27 mouse cellular contexts compared by ENCODE assay signal in genomic region chr2:77472254-77472837, GRCm38 (mm10).
DNase-seq lines count a peak whose midpoint lies in the region; ATAC-seq lines count a peak whose summit lies in the region.
"Had no signal": no experiment of that assay in that cellular context is flagged by ENCODE, and none has a peak within 500 bp of the region (broad histone marks: within the 10 kb centered on the region; RNA-seq: fewer than 3 reads in every experiment).

No protein-coding gene starts in this region.

- 0 out of 2 replicates have a peak, but pooled peaks cover 2% of the 10 kb centered on the region for H3K4me1 ChIP-seq in hindbrain, embryonic 16.5 days (ENCODE audit: control insufficient read depth, insufficient read depth, low read depth, low read length)
- H3K4me1 ChIP-seq in hindbrain, embryonic 13.5 days (replicated peaks): peaks cover 6% of the 10 kb centered on the region; the same call in 1 of the 2 replicates
- H3K4me1 ChIP-seq in neural tube, embryonic 12.5 days: 0 out of 2 replicates have a peak, but pooled peaks cover 4% of the 10 kb centered on the region
- H3K4me1 ChIP-seq in neural tube, embryonic 13.5 days (replicated peaks): peaks cover 11% of the 10 kb centered on the region
- H3K4me1 ChIP-seq: embryonic facial prominence, embryonic 12.5 days; embryonic facial prominence, embryonic 15.5 days; forebrain, embryonic 12.5 days; forebrain, embryonic 15.5 days; heart, embryonic 10.5 days; heart, embryonic 13.5 days; hindbrain, embryonic 12.5 days had no signal

- no peaks in the 10 kb centered on the region for H3K27me3 ChIP-seq in hindbrain, embryonic 16.5 days (replicated peaks; ENCODE audit: control insufficient read depth, insufficient read depth, low read length)
- H3K27me3 ChIP-seq in hindbrain, embryonic 13.5 days: no peaks in the 10 kb centered on the region
- H3K27me3 ChIP-seq in neural tube, embryonic 12.5 days (replicated peaks): no peaks in the 10 kb centered on the region
- no peaks in the 10 kb centered on the region for H3K27me3 ChIP-seq in neural tube, embryonic 13.5 days
- H3K27me3 ChIP-seq: embryonic facial prominence, embryonic 12.5 days; embryonic facial prominence, embryonic 15.5 days; forebrain, embryonic 12.5 days; forebrain, embryonic 15.5 days; heart, embryonic 13.5 days; hindbrain, embryonic 12.5 days had no signal

- no peaks in the 10 kb centered on the region for H3K36me3 ChIP-seq in hindbrain, embryonic 16.5 days (ENCODE audit: control insufficient read depth, insufficient read depth, low read length)
- no peaks in the 10 kb centered on the region for H3K36me3 ChIP-seq in hindbrain, embryonic 13.5 days
- H3K36me3 ChIP-seq in neural tube, embryonic 12.5 days: no peaks in the 10 kb centered on the region
- H3K36me3 ChIP-seq in neural tube, embryonic 13.5 days: no peaks in the 10 kb centered on the region; the same call in 1 of the 2 replicates
- H3K36me3 ChIP-seq: embryonic facial prominence, embryonic 12.5 days; embryonic facial prominence, embryonic 15.5 days; forebrain, embryonic 12.5 days; forebrain, embryonic 15.5 days; heart, embryonic 10.5 days; hindbrain, embryonic 12.5 days had no signal

- no peak overlapping the region for H3K9ac ChIP-seq in hindbrain, embryonic 16.5 days (ENCODE audit: low read depth, low read length)
- no peak overlapping the region for H3K9ac ChIP-seq in hindbrain, embryonic 13.5 days
- H3K9ac ChIP-seq in neural tube, embryonic 12.5 days: no peak overlapping the region
- H3K9ac ChIP-seq in neural tube, embryonic 13.5 days: no peak overlapping the region
- H3K9ac ChIP-seq: embryonic facial prominence, embryonic 12.5 days; embryonic facial prominence, embryonic 15.5 days; forebrain, embryonic 12.5 days; forebrain, embryonic 15.5 days; heart, embryonic 13.5 days; hindbrain, embryonic 12.5 days had no signal

- H3K4me3 ChIP-seq in hindbrain, embryonic 16.5 days (ENCODE audit: low read length): no peak overlapping the region
- no peak overlapping the region for H3K4me3 ChIP-seq in hindbrain, embryonic 13.5 days
- no peak overlapping the region for H3K4me3 ChIP-seq in neural tube, embryonic 12.5 days
- no peak overlapping the region for H3K4me3 ChIP-seq in neural tube, embryonic 13.5 days
- H3K4me3 ChIP-seq: embryonic facial prominence, embryonic 12.5 days; embryonic facial prominence, embryonic 15.5 days; erythroblast, embryonic 14.5 days; forebrain, embryonic 12.5 days; forebrain, embryonic 15.5 days; heart, adult 2 months; heart, embryonic 10.5 days; heart, embryonic 13.5 days; hindbrain, embryonic 12.5 days had no signal

- H3K27ac ChIP-seq in hindbrain, embryonic 16.5 days (ENCODE audit: low read depth, low read length): no peak overlapping the region
- no peak overlapping the region for H3K27ac ChIP-seq in hindbrain, embryonic 13.5 days
- no peak overlapping the region for H3K27ac ChIP-seq in neural tube, embryonic 12.5 days
- 0 out of 2 replicates have a peak overlapping the region, but pooled peaks have one; percentile 35 for H3K27ac ChIP-seq in neural tube, embryonic 13.5 days (replicated peaks)
- H3K27ac ChIP-seq: embryonic facial prominence, embryonic 12.5 days; embryonic facial prominence, embryonic 15.5 days; forebrain, embryonic 12.5 days; forebrain, embryonic 15.5 days; heart, adult 2 months; heart, embryonic 10.5 days; heart, embryonic 13.5 days; hindbrain, embryonic 12.5 days had no signal

- 50% methylated on average over 11 of the region's 11 CpGs for WGBS in hindbrain, embryonic 16.5 days
- 52% methylated on average over 11 of the region's 11 CpGs for WGBS in hindbrain, embryonic 13.5 days
- WGBS in neural tube, embryonic 12.5 days: 45% methylated on average over 11 of the region's 11 CpGs
- WGBS in neural tube, embryonic 13.5 days: 42% methylated on average over 11 of the region's 11 CpGs

- ATAC-seq in hindbrain, embryonic 16.5 days: 0 out of 2 replicates have a peak, but pooled peaks have one; percentile 48
- no peak for ATAC-seq in hindbrain, embryonic 13.5 days (ENCODE audit: low FRiP score)
- peak; percentile 72; the same call in 1 of the 2 replicates for ATAC-seq in neural tube, embryonic 12.5 days (ENCODE audit: low FRiP score, low read depth)
- peak; percentile 45 for ATAC-seq in neural tube, embryonic 13.5 days (ENCODE audit: low read depth)
- ATAC-seq in erythroblast, adult 5-6 weeks (replicated peaks; ENCODE audit: low FRiP score, poor library complexity, severe bottlenecking): no peak
- ATAC-seq: CD4-positive, CD25-positive, alpha-beta regulatory T cell, adult 4 months; forebrain, embryonic 15.5 days; inflammation-experienced regulatory T-cells, adult 6 months had no signal

- DNase-seq in frontal cortex, postnatal 25 days (ENCODE audit: low spot score in 2 of 2): no peak
- DNase-seq: adrenal gland, adult 2 months; adrenal gland, postnatal 14 days; cerebellum, adult 11 months; cerebellum, adult 2 months; cerebellum, adult 9-11 months; cerebellum, postnatal 25 days; gastrocnemius, postnatal 10 days; gastrocnemius, postnatal 36 days; heart, adult 2 months; heart, postnatal 14 days; heart, postnatal 4 days had no signal

- H3K4me2 ChIP-seq in hindbrain, embryonic 16.5 days (ENCODE audit: low read length): no peak overlapping the region
- no peak overlapping the region for H3K4me2 ChIP-seq in hindbrain, embryonic 13.5 days
- no peak overlapping the region for H3K4me2 ChIP-seq in neural tube, embryonic 12.5 days (replicated peaks)
- no peak overlapping the region for H3K4me2 ChIP-seq in neural tube, embryonic 13.5 days
- H3K4me2 ChIP-seq: embryonic facial prominence, embryonic 12.5 days; embryonic facial prominence, embryonic 15.5 days; forebrain, embryonic 12.5 days; forebrain, embryonic 15.5 days; heart, embryonic 13.5 days; hindbrain, embryonic 12.5 days had no signal

- no peaks in the 10 kb centered on the region; the same call in 1 of the 2 replicates for H3K9me3 ChIP-seq in hindbrain, embryonic 16.5 days (ENCODE audit: control insufficient read depth, low read length)
- no peaks in the 10 kb centered on the region for H3K9me3 ChIP-seq in hindbrain, embryonic 13.5 days
- H3K9me3 ChIP-seq in neural tube, embryonic 12.5 days: no peaks in the 10 kb centered on the region
- no peaks in the 10 kb centered on the region for H3K9me3 ChIP-seq in neural tube, embryonic 13.5 days
- H3K9me3 ChIP-seq: embryonic facial prominence, embryonic 12.5 days; embryonic facial prominence, embryonic 15.5 days; forebrain, embryonic 12.5 days; forebrain, embryonic 15.5 days; heart, embryonic 10.5 days; hindbrain, embryonic 12.5 days had no signal

Comparison
In these comparisons a context has a peak if more than half of its experiments do, and no peak if none do; other contexts are left out.
1. ATAC-seq: peak in hindbrain, embryonic 16.5 days (single experiment), neural tube, embryonic 12.5 days (single experiment) and neural tube, embryonic 13.5 days (single experiment); none in hindbrain, embryonic 13.5 days (single experiment) and erythroblast, adult 5-6 weeks (single experiment).